Mouse (Mus musculus) Patski (cell line): ENCODE measurements at regions not wholly inside any gene's neighbourhood (a gene's known extent, or its start where the extent isn't known, plus 50 kb on each side); places are given as distances from the start of the nearest gene placed in this dataset.

Experiments used
- ATAC-seq: fragments of 100-300 bp; one replicate; pipeline ENCODE4 v1.8.0; 2021
- CTCF ChIA-PET: fragments of 350-600 bp; sonication (Branson Sonifier 250); formaldehyde crosslinking; loops from one replicate; lab custom pipeline; 2022; ENCODE audit warnings: inconsistent platforms; lab: Charles Lee
- POLR2A ChIA-PET: fragments of 350-600 bp; sonication (Branson Sonifier 250); formaldehyde crosslinking; loops from one replicate; lab custom pipeline; 2022; ENCODE audit warnings: antibody characterized with exemption, inconsistent platforms; lab: Charles Lee
- DNase-seq: peaks from one replicate; pipeline ENCODE4 v3.0.0-alpha.2; 2011; ENCODE audit warnings: low read depth, low spot score
- H3K27me3 ChIP-seq: fragments of 371-371 bp; one replicate; pipeline ENCODE4 v1.5.1; 2021
- CTCF ChIP-seq: fragments of 100-300 bp; IDR thresholded peaks from one replicate; pipeline ENCODE4 v1.5.1; 2021
- in situ Hi-C: fragments of 300-500 bp; cut with MboI; formaldehyde crosslinking; loops from 3 replicates; pipeline ENCODE4 v1.11.1; 2018; ENCODE audit warnings: low pct_unique_long_range_greater_than_20kb, mixed read lengths

DNA sequence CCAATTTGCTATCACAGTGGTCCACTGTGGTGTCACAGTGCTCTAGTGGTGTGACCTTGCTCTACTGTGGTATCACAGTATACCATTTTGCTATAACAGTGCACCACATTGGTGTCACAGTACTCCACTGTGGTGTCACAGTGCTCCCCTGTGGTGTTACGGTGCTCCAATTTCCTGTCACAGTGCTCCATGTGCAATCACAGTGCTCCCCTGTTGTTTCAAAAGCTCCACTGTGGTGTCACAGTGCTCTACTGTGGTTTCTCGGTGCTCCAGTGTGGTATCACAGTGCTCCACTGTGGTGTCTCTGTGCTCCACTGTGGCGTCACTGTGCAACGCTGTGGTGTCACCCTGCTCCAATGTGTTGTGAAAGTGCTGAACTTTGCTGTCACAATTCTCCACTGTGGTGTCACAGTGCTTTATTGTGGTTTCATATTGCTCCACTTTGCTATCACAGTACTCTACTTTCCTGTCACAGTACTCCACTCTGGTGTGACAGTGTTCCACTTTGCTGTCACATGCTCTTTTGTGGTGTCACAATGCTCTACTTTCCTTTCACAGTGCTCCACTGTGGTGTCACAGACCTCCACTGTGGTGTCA is 76.8 kb upstream of the Trpm1 start:
- DNase-seq, result no peak
- H3K27me3 ChIP-seq, result no peaks in the 10 kb centered on the region
- no peak for ATAC-seq
- ChIA-PET CTCF (no interaction called here), POLR2A (no interaction called here)
- in situ Hi-C loops, result no loop called here
- no peak for TF ChIP-seq CTCF

DNA sequence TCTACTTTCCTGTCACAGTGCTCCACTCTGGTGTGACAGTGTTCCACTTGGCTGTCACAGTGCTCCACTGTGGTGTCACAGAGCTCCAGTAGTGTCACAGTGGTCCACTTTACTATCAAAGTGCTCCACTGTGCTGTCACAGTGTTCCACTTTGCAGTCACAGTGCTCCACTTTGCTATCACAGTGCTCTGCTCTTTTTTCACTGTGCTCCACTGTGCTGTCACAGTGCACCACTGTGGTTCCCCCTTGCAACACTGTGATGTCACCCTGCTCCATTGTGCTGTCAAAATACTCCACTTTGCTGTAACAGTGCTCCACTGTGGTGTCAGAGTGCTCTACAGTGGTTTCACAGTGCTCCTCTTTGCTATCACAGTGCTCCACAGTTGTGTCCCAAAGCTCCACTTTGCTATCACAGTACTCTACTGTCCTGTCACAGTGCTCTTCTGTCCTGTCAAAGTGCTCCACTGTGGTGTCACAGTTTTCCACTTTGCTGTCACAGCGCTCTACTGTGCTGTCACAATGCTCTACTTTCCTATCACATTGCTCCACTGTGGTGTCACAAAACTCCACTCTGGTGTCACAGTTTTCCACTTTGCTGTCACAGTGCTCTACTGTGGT is 77.8 kb upstream of the Trpm1 start:
- ATAC-seq (no peak), DNase-seq (no peak)
- POLR2A ChIA-PET, result no interaction called here
- in situ Hi-C loops, result no loop called here
- CTCF ChIA-PET, result no interaction called here
- TF ChIP-seq CTCF, result no peak
- no peaks in the 10 kb centered on the region for H3K27me3 ChIP-seq

DNA sequence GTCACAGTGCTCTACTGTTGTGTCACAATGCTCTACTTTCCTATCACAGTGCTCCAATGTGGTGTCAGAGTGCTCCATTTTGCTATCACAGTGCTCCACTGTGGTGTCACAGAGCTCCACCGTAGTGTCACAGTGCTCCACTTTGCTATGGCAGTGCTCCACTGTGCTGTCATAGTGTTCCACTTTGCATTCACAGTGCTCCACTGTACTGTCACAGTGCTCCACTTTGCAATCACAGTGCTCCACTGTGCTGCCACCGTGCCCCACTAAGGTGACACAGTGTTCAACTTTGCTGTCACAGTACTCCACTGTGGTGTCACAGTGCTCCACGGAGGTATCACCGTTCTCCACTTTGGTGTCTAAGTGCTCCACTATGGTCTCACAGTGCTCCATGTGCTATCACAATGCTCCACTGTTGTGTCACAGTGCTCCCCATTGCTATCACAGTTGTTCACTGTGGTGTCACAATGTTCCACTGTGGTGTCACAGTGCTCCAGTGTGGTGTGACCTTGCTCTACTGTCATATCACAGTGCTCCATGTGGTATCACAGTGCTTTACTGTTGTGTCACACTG is 78.9 kb upstream of the Trpm1 start:
- ATAC-seq (no peak), DNase-seq (no peak)
- H3K27me3 ChIP-seq, result no peaks in the 10 kb centered on the region
- TF ChIP-seq CTCF, result no peak
- ChIA-PET POLR2A (no interaction called here), CTCF (no interaction called here)
- in situ Hi-C loops, result loop anchor here (25.0 kb wide), 1 partner anchor 938 kb away; no protein-coding TSS in a partner anchor

DNA sequence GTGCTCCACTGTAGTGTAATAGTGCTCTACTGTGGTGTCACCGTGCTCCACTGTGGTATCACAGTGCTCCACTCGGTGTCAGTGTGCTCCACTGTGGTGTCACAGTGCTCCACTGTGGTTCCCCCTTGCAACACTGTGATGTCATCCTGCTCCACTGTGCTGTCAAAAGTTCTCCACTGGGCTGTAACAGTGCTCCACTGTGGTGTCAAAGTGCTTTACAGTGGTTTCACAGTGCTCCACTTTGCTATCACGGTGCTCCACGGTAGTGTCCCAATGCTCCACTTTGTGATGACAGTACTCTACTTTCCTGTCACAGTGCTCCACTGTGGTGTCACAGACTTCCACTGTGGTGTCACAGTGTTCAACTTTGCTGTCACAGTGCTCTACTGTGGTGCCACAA is 79.4 kb upstream of the Trpm1 start:
- TF ChIP-seq CTCF, result no peak
- in situ Hi-C loops, result loop anchor here (25.0 kb wide), 1 partner anchor 938 kb away; no protein-coding TSS in a partner anchor

DNA sequence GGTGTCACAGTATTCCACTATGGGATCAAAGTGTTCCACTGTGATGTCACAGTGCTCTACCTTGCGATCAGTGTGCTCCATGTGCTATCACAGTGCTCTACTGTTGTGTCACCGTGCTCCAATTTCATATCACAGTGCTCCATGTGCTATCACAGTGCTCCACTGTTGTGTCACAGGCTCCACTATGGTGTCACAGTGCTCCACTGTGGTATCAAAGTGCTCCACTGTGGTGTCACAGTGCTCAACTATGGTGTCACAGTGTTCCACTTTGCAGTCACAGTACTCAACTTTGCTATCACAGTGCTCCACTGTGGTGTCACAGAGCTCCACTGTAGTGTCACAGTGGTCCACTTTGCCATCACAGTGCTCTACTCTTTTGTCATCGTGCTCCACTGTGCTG is 79.9 kb upstream of the Trpm1 start:
- TF ChIP-seq CTCF, result no peak
- ChIA-PET CTCF (no interaction called here), POLR2A (no interaction called here)
- no peaks in the 10 kb centered on the region for H3K27me3 ChIP-seq
- DNase-seq (no peak), ATAC-seq (no peak)
- in situ Hi-C loops, result loop anchor here (25.0 kb wide), 1 partner anchor 939 kb away; no protein-coding TSS in a partner anchor

More for the DNA sequence above, 79.4 kb upstream of the Trpm1 start:
- CTCF ChIA-PET, result no interaction called here
- POLR2A ChIA-PET, result no interaction called here
- ATAC-seq (no peak), DNase-seq (no peak)
- H3K27me3 ChIP-seq, result no peaks in the 10 kb centered on the region

DNA sequence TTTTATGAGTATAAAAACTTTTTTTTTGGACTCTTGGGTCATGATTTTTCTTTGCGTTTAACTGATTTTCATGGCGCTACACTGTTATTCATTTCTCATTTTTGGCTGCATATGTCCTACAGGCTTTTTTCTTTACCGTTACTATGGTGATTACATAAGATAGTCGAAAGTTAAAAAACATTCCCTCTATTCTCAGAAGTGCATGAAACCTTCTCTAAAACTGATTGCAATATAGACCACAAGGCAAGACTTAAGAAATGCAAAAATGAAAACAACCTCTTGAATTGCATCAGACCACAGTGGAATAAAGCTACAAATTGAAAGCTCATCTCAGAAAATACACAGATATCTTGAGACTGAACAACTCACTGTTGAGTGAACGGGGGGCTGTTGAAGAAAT is 82.7 kb upstream of the Trpm1 start:
- in situ Hi-C loops, result loop anchor here (25.0 kb wide), 1 partner anchor 941 kb away; no protein-coding TSS in a partner anchor
- no peaks in the 10 kb centered on the region for H3K27me3 ChIP-seq
- no peak for TF ChIP-seq CTCF
- ATAC-seq, result no peak
- ChIA-PET POLR2A (no interaction called here), CTCF (interaction anchor here (1.0 kb wide), 1 partner anchor 74 kb away, joined by 3 read pairs; no protein-coding TSS in a partner anchor)
- no peak for DNase-seq

DNA sequence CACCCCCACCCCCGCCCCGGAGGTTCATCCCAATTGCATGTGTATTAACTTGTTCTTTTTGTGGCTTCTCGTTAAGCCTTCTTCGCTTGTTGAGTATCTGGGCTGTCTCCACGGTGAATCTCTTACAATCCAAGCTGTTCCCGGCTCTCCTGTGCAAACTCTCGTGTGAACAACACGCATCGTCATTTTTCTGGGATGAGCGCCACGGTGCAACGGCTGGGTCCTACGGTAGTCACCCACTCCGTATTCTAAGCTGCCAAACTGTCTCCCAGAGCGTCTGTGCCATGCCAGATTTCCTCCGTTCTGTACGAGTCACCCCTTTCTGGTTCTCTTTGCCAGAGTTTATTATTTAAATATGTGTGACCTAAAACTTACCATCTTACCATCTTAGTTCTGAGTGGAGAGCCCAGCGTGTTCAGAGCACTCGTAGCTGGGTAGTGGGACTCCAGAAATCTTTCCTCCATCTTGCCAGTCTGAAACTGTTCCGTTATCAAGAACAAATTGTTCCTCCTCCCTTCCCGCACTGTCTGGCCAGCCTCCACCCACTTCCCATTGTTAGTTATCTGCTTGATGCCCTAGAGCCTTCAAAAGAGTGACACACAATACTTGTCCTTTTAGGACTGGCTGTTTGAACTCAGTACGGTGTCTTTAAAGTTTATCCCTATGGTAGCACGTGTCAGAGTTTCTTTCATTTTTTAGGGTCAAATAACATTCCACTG is 87.9 kb upstream of the Trpm1 start:
- POLR2A ChIA-PET, result interaction anchor here (0.8 to 1.1 kb wide), 2 partner anchors 12 to 52 kb away, joined by 3 read pairs; no protein-coding TSS in a partner anchor

DNA sequence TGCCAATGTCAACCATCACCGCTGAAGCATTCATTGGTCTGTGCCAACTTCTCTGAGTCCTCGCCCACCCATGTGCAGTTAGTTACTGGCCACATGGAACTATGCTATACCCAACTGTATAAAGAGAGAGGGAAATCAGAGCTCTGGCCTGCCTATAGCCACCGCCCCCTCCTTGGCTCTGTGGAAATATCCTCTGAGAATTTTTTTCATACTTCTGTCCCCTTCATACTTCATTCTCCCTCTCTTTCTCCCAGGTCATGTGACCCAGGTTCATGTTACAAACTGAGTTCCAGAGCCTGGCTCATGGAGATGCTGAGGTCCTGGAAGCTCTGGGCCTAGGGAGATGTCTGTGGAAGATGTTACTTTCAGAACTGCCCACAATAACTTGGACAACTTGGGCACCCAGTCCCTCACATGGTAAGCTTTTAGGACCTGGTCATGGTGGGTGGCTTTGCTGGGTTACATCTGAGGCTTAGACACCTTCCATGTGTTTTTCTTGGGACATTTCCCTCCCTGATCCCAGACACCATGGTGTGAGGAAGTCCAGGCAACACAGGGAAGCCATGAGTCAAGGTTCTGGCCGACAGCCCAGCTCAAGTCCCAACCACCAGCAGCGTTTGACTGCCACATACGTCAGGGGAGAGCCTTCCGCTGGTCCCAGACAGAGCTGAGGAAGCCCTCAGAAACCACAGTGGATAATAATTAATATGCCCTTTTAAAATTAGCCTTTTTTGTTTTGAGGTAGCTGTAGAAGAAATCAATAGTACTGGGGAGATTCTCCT is 89.0 kb upstream of the Trpm1 start:
- in situ Hi-C loops, result loop anchor here (5.0 to 25.0 kb wide), 6 partner anchors 90 to 948 kb away; partner anchors contain the start of genes E030018B13Rik and Trpm1
- no peaks in the 10 kb centered on the region for H3K27me3 ChIP-seq
- POLR2A ChIA-PET, result interaction anchor here (1.1 kb wide), 1 partner anchor 11 kb away, joined by 3 read pairs; no protein-coding TSS in a partner anchor
- peak; percentile 98 for ATAC-seq
- no peak for TF ChIP-seq CTCF
- CTCF ChIA-PET, result interaction anchor here (1.1 to 1.2 kb wide), 2 partner anchors 156 to 313 kb away, joined by 3 read pairs; no protein-coding TSS in a partner anchor
- DNase-seq, result peak; percentile 99

More for the DNA sequence above, 87.9 kb upstream of the Trpm1 start:
- DNase-seq (peak; percentile 58), ATAC-seq (no peak)
- in situ Hi-C loops, result loop anchor here (10.0 to 25.0 kb wide), 4 partner anchors 89 to 947 kb away; partner anchors contain the start of genes E030018B13Rik and Trpm1
- CTCF ChIA-PET, result interaction anchor here (1.1 to 1.2 kb wide), 2 partner anchors 157 to 314 kb away, joined by 3 read pairs; no protein-coding TSS in a partner anchor
- no peak for TF ChIP-seq CTCF
- H3K27me3 ChIP-seq, result no peaks in the 10 kb centered on the region

DNA sequence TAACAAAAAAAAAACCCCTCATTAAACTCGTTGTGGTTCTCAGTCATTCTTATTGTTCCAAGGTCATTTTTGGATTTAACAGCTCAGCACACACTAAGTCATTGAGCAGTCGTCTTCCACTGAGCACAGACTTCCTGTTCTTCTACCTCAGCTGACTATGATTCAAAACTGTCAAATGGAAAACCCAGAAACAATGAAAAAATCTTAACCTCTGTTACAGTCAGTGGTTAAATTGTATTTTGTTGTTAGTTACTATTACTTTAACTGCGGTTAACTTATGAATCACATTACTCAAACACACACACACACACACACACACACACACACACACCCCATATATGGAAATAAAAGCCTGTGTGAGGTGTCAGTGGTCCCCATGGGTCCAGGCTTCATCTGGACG is 92.5 kb upstream of the Trpm1 start:
- peak; percentile 68 for DNase-seq
- in situ Hi-C loops, result loop anchor here (5.0 to 25.0 kb wide), 6 partner anchors 94 to 951 kb away; partner anchors contain the start of genes E030018B13Rik and Trpm1
- ChIA-PET CTCF (no interaction called here), POLR2A (no interaction called here)
- no peak for ATAC-seq
- no peaks in the 10 kb centered on the region for H3K27me3 ChIP-seq
- TF ChIP-seq CTCF, result no peak

DNA sequence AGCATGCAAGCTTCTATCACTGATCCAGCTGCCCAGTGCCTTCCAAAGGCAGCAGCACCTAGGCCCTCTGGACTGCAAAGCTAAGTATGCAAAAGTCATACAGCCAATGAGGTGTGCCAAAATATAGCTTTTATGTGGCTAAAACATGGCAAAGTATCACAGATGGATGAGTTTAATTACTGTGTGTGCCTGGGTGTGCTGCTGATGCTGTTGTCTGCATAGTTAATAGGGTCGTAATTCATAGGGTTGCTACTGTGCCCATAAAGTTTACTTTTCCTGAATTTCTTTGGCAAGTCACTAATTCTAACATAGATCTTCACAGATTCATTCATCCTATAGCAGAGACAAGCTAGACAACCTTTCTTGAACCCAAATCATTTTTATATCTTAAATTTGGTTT is 93.1 kb upstream of the Trpm1 start:
- no peak for TF ChIP-seq CTCF
- ATAC-seq (peak; percentile 32), DNase-seq (peak; percentile 64)
- H3K27me3 ChIP-seq, result no peaks in the 10 kb centered on the region
- CTCF ChIA-PET, result no interaction called here
- POLR2A ChIA-PET, result no interaction called here
- in situ Hi-C loops, result loop anchor here (5.0 to 25.0 kb wide), 6 partner anchors 94 to 952 kb away; partner anchors contain the start of genes E030018B13Rik and Trpm1
